Mouse (Mus musculus): ENCODE measurements around the gene Col3a1. TPM values are rescaled to one million over a fixed set of nuclear protein-coding genes. Genes with fewer than 3 reads are reported as not detected.

Gene Col3a1
- total and polyA plus RNA-seq, 3 experiments: not detected

GRCm38 (mm10) chr1:45315767-45316528 lies 4.6 kb downstream of the Col3a1 start:
- Histone ChIP-seq H3K4me1 (ENCODE audit: control insufficient read depth in 1 of 2, insufficient read depth in 2 of 2) (no peaks in the 10 kb centered on the region), H3K9ac (ENCODE audit: insufficient read depth, low read depth) (no peak overlapping the region), H3K79me2 (replicated peaks; ENCODE audit: control insufficient read depth, extremely low read depth, insufficient read depth, poor library complexity, severe bottlenecking) (no peaks in the 10 kb centered on the region), H3K9me3 (replicated peaks; ENCODE audit: low read length) (no peaks in the 10 kb centered on the region), H3K27me3 (replicated peaks) (no peaks in the 10 kb centered on the region), H3K4me2 (ENCODE audit: insufficient read depth, low read depth, poor library complexity, severe bottlenecking) (no peak overlapping the region), H3K4me3 (replicated peaks in 1 of 3; ENCODE audit: low read depth in 2 of 3, low read length in 2 of 3, poor library complexity in 1 of 3) (no peak overlapping the region), H3K36me3 (replicated peaks in 1 of 2; ENCODE audit: control insufficient read depth in 1 of 2, insufficient read depth in 1 of 2, low read length in 1 of 2) (no peaks in the 10 kb centered on the region), H3K27ac (ENCODE audit: insufficient read depth, low read depth) (no peak overlapping the region)
- TF ChIP-seq MYC (IDR thresholded peaks at IDR 0.05; ENCODE audit: low read depth, low read length): no peak
- dilution Hi-C loops (cut with MboI; ENCODE audit: extremely low pct_ligation_motif_present, extremely low pct_unique_long_range_greater_than_20kb, low sequenced_read_pairs) (no loop called here), in situ Hi-C loops (cut with MboI; ENCODE audit: low pct_ligation_motif_present, low pct_unique_long_range_greater_than_20kb, low sequenced_read_pairs) (no loop called here)
- DNase-seq (ENCODE audit: extremely low read depth): no peak

- Histone ChIP-seq H3K4me3 (replicated peaks in 1 of 3; ENCODE audit: low read depth in 2 of 3, low read length in 2 of 3, poor library complexity in 1 of 3) (no peak overlapping the region), H3K4me1 (ENCODE audit: control insufficient read depth in 1 of 2, insufficient read depth in 2 of 2) (no peaks in the 10 kb centered on the region), H3K9ac (ENCODE audit: insufficient read depth, low read depth) (no peak overlapping the region), H3K9me3 (replicated peaks; ENCODE audit: low read length) (no peaks in the 10 kb centered on the region), H3K79me2 (replicated peaks; ENCODE audit: control insufficient read depth, extremely low read depth, insufficient read depth, poor library complexity, severe bottlenecking) (no peaks in the 10 kb centered on the region), H3K27ac (ENCODE audit: insufficient read depth, low read depth) (no peak overlapping the region), H3K36me3 (replicated peaks in 1 of 2; ENCODE audit: control insufficient read depth in 1 of 2, insufficient read depth in 1 of 2, low read length in 1 of 2) (no peaks in the 10 kb centered on the region), H3K4me2 (ENCODE audit: insufficient read depth, low read depth, poor library complexity, severe bottlenecking) (no peak overlapping the region), H3K27me3 (replicated peaks) (no peaks in the 10 kb centered on the region)
- TF ChIP-seq JUND (conservative IDR thresholded peaks at IDR 0.05; ENCODE audit: low read depth, low read length) (no peak), MAX (IDR thresholded peaks at IDR 0.05; ENCODE audit: low read length) (no peak), MAZ (IDR thresholded peaks at IDR 0.05; ENCODE audit: low read depth, low read length) (no peak), MEF2A (IDR thresholded peaks at IDR 0.05; ENCODE audit: borderline replicate concordance, low read depth, low read length) (no peak), POLR2A (IDR thresholded peaks at IDR 0.05; ENCODE audit: low read depth, low read length) (no peak), KAT2A (IDR thresholded peaks at IDR 0.05; ENCODE audit: insufficient replicate concordance, low read length) (no peak), MXI1 (IDR thresholded peaks at IDR 0.05; ENCODE audit: low read depth, low read length) (no peak), SMC3 (IDR thresholded peaks at IDR 0.05; ENCODE audit: low read depth, low read length) (no peak), CHD2 (IDR thresholded peaks at IDR 0.05; ENCODE audit: low read length) (no peak), NRF1 (IDR thresholded peaks at IDR 0.05; ENCODE audit: low read depth, low read length) (no peak), USF1 (IDR thresholded peaks at IDR 0.05; ENCODE audit: low read depth, low read length) (no peak)
- in situ Hi-C loops (cut with MboI; ENCODE audit: low pct_ligation_motif_present, low pct_unique_long_range_greater_than_20kb, low sequenced_read_pairs) (no loop called here), dilution Hi-C loops (cut with MboI; ENCODE audit: extremely low pct_ligation_motif_present, extremely low pct_unique_long_range_greater_than_20kb, low sequenced_read_pairs) (no loop called here)
- no peak for DNase-seq (ENCODE audit: extremely low read depth)
Observed at GRCm38 (mm10) chr1:45318241-45318640, 6.9 kb downstream of the Col3a1 start.

DNA sequence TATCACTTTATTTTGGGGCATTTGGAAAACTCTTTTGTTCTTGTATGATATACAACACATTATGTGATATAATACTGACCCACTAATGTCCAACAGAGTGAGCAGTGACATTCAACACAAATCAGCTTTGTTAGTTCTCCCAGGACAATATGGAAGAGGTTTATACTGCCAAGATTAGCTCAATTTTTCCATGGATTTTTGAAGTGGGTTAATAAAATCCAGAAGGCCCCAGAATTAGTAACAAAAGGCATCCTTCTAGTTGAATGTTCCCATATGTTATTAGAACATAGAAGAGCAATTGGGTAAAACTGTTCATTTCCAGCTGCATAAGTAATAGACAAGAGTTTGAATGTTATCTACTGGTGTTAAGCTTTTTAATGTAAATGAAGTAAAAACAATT lies 9.5 kb downstream of the Col3a1 start:
- no peaks in the 10 kb centered on the region for H3K36me3 ChIP-seq (replicated peaks in 1 of 2; ENCODE audit: control insufficient read depth in 1 of 2, insufficient read depth in 1 of 2, low read length in 1 of 2)
- no peaks in the 10 kb centered on the region for H3K27me3 ChIP-seq (replicated peaks)
- TF ChIP-seq NRF1 (IDR thresholded peaks at IDR 0.05; ENCODE audit: low read depth, low read length) (no peak), ELF1 (IDR thresholded peaks at IDR 0.05; ENCODE audit: low read depth, low read length) (no peak), E2F4 (IDR thresholded peaks at IDR 0.05; ENCODE audit: insufficient replicate concordance, low read depth, low read length) (no peak), JUND (conservative IDR thresholded peaks at IDR 0.05; ENCODE audit: low read depth, low read length) (no peak), GABPA (IDR thresholded peaks at IDR 0.05; ENCODE audit: insufficient replicate concordance, low read depth, low read length) (no peak), MEF2A (IDR thresholded peaks at IDR 0.05; ENCODE audit: borderline replicate concordance, low read depth, low read length) (no peak), POLR2AphosphoS2 (IDR thresholded peaks at IDR 0.05; ENCODE audit: low read depth, low read length) (no peak)
- no peaks in the 10 kb centered on the region for H3K9me3 ChIP-seq (replicated peaks; ENCODE audit: low read length)
- no peaks in the 10 kb centered on the region for H3K4me1 ChIP-seq (ENCODE audit: control insufficient read depth in 1 of 2, insufficient read depth in 2 of 2)
- dilution Hi-C loops (cut with MboI; ENCODE audit: extremely low pct_ligation_motif_present, extremely low pct_unique_long_range_greater_than_20kb, low sequenced_read_pairs): no loop called here
- no peak for DNase-seq (ENCODE audit: extremely low read depth)
- no peak overlapping the region for H3K4me2 ChIP-seq (ENCODE audit: insufficient read depth, low read depth, poor library complexity, severe bottlenecking)
- in situ Hi-C loops (cut with MboI; ENCODE audit: low pct_ligation_motif_present, low pct_unique_long_range_greater_than_20kb, low sequenced_read_pairs): no loop called here
- H3K4me3 ChIP-seq (replicated peaks in 1 of 3; ENCODE audit: low read depth in 2 of 3, low read length in 2 of 3, poor library complexity in 1 of 3): no peak overlapping the region
- no peak overlapping the region for H3K27ac ChIP-seq (ENCODE audit: insufficient read depth, low read depth)
- H3K9ac ChIP-seq (ENCODE audit: insufficient read depth, low read depth): no peak overlapping the region
- H3K79me2 ChIP-seq (replicated peaks; ENCODE audit: control insufficient read depth, extremely low read depth, insufficient read depth, poor library complexity, severe bottlenecking): no peaks in the 10 kb centered on the region

Measured in CH12.LX (cell line).